Comparison of ENCODE assay signal across 8 mouse cellular contexts in genomic region chr5:137656977-137657376, GRCm38 (mm10). TPM values are rescaled to one million over a fixed set of nuclear protein-coding genes. Genes with fewer than 3 reads are reported as not detected.
A peak's percentile ranks its signal among the peaks of the same experiment; 100 is the strongest.
DNase-seq lines count a peak whose midpoint lies in the region; ATAC-seq and TF ChIP-seq lines count a peak whose summit lies in the region.

No protein-coding gene starts in this region.

- no peak overlapping the region for H3K4me3 ChIP-seq in cortical plate, adult 2 months (ENCODE audit: insufficient read depth, low read length)
- H3K4me3 ChIP-seq in kidney, adult 2 months (ENCODE audit: insufficient read depth, low read depth, low read length) = no peak overlapping the region
- H3K4me3 ChIP-seq in limb, embryonic 12.5 days (replicated peaks) = no peak overlapping the region
- H3K4me3 ChIP-seq in midbrain, embryonic 14.5 days (replicated peaks; ENCODE audit: low read depth, low read length) = no peak overlapping the region
- no peak overlapping the region for H3K4me3 ChIP-seq in stomach, embryonic 15.5 days (replicated peaks)

- no peak overlapping the region for H3K4me2 ChIP-seq in limb, embryonic 12.5 days
- no peak overlapping the region for H3K4me2 ChIP-seq in midbrain, embryonic 14.5 days (ENCODE audit: low read length)
- no peak overlapping the region for H3K4me2 ChIP-seq in stomach, embryonic 15.5 days

- H3K9ac ChIP-seq in limb, embryonic 12.5 days (replicated peaks) = no peak overlapping the region
- no peak overlapping the region for H3K9ac ChIP-seq in midbrain, embryonic 14.5 days (replicated peaks; ENCODE audit: low read length)
- H3K9ac ChIP-seq in stomach, embryonic 15.5 days = no peak overlapping the region

- H3K4me1 ChIP-seq in cortical plate, adult 2 months (ENCODE audit: control insufficient read depth, insufficient read depth, low read length) = no peaks in the 10 kb centered on the region
- H3K4me1 ChIP-seq in kidney, adult 2 months (ENCODE audit: control insufficient read depth, insufficient read depth, low read length) = peaks cover 6% of the 10 kb centered on the region
- H3K4me1 ChIP-seq in limb, embryonic 12.5 days (replicated peaks) = no peaks in the 10 kb centered on the region
- no peaks in the 10 kb centered on the region for H3K4me1 ChIP-seq in midbrain, embryonic 14.5 days (ENCODE audit: control insufficient read depth, insufficient read depth, low read length)
- H3K4me1 ChIP-seq in stomach, embryonic 15.5 days = 0 out of 2 replicates have a peak, but pooled peaks cover 6% of the 10 kb centered on the region

- ATAC-seq in limb, embryonic 12.5 days (ENCODE audit: insufficient number of reproducible peaks, insufficient read depth, low FRiP score, low TSS enrichment, low read depth) = no peak
- no peak for ATAC-seq in midbrain, embryonic 14.5 days (ENCODE audit: low FRiP score, low TSS enrichment)
- peak; percentile 49; the same call in 1 of the 2 replicates for ATAC-seq in stomach, embryonic 15.5 days (ENCODE audit: insufficient read depth, low FRiP score, low read depth)

- H3K36me3 ChIP-seq in kidney, adult 2 months (ENCODE audit: control insufficient read depth, insufficient read depth, low read length) = no peaks in the 10 kb centered on the region; the same call in 1 of the 2 replicates
- peaks cover 63% of the 10 kb centered on the region for H3K36me3 ChIP-seq in limb, embryonic 12.5 days
- peaks cover 41% of the 10 kb centered on the region for H3K36me3 ChIP-seq in midbrain, embryonic 14.5 days (ENCODE audit: control insufficient read depth, insufficient read depth, low read length)
- peaks cover 17% of the 10 kb centered on the region for H3K36me3 ChIP-seq in stomach, embryonic 15.5 days

- TF ChIP-seq CTCF in cortical plate, adult 2 months (IDR thresholded peaks at IDR 0.05; ENCODE audit: extremely low read depth, insufficient read depth, low read length) = peak; percentile 90
- peak; percentile 86 for TF ChIP-seq CTCF in kidney, adult 2 months (conservative IDR thresholded peaks at IDR 0.05; ENCODE audit: insufficient read depth, insufficient read length, low read depth, low read length)

- no peaks in the 10 kb centered on the region for H3K9me3 ChIP-seq in limb, embryonic 12.5 days
- H3K9me3 ChIP-seq in midbrain, embryonic 14.5 days (ENCODE audit: control insufficient read depth, low read length) = no peaks in the 10 kb centered on the region
- H3K9me3 ChIP-seq in stomach, embryonic 15.5 days = no peaks in the 10 kb centered on the region

- peak; percentile 96 for DNase-seq in 3T3-L1 (ENCODE audit: low read depth, low spot score)
- DNase-seq in ZHBTc4 (ENCODE audit: low read depth, low spot score) = peak; percentile 74
- DNase-seq in gastrocnemius, postnatal 14 days = peak; percentile 72
- DNase-seq in kidney, adult 2 months = peak; percentile 92
- peak; percentile 93 for DNase-seq in midbrain, embryonic 14.5 days

- intact Hi-C loops in gastrocnemius, postnatal 14 days (cut with DNase I; ENCODE audit: low total_unique reads) = loop anchor here (2.0 kb wide), 1 partner anchor 102 kb away; no protein-coding TSS in a partner anchor

- no peak for TF ChIP-seq POLR2A in cortical plate, adult 2 months (IDR thresholded peaks at IDR 0.05; ENCODE audit: extremely low read depth, insufficient read depth, low read length)
- TF ChIP-seq POLR2A in kidney, adult 2 months (IDR thresholded peaks at IDR 0.05; ENCODE audit: low read depth, low read length) = no peak

- H3K27me3 ChIP-seq in kidney, adult 2 months (replicated peaks; ENCODE audit: control insufficient read depth, insufficient read depth, low read length) = no peaks in the 10 kb centered on the region
- H3K27me3 ChIP-seq in limb, embryonic 12.5 days = no peaks in the 10 kb centered on the region
- H3K27me3 ChIP-seq in midbrain, embryonic 14.5 days (ENCODE audit: control insufficient read depth, insufficient read depth, low read length) = no peaks in the 10 kb centered on the region
- no peaks in the 10 kb centered on the region for H3K27me3 ChIP-seq in stomach, embryonic 15.5 days (replicated peaks)

- WGBS in kidney, adult 2 months = 13% methylated on average over 6 of the region's 6 CpGs
- 34% methylated on average over 6 of the region's 6 CpGs for WGBS in limb, embryonic 12.5 days
- 35% methylated on average over 6 of the region's 6 CpGs for WGBS in midbrain, embryonic 14.5 days
- 22% methylated on average over 6 of the region's 6 CpGs for WGBS in stomach, embryonic 15.5 days

- H3K27ac ChIP-seq in cortical plate, adult 2 months (ENCODE audit: insufficient read depth, low read length) = no peak overlapping the region
- H3K27ac ChIP-seq in kidney, adult 2 months (ENCODE audit: insufficient read depth, low read depth, low read length) = peak overlapping the region; percentile 39
- 0 out of 2 replicates have a peak overlapping the region, but pooled peaks have one; percentile 45 for H3K27ac ChIP-seq in limb, embryonic 12.5 days
- H3K27ac ChIP-seq in midbrain, embryonic 14.5 days (replicated peaks; ENCODE audit: low read depth, low read length) = no peak overlapping the region
- H3K27ac ChIP-seq in stomach, embryonic 15.5 days = peak overlapping the region; percentile 31; the same call in 1 of the 2 replicates

RNA-seq across cellular contexts. Expression of gene Irs3, which starts 11.5 kb away (rescaled TPM):
- 0.09 and 0.25 TPM in 2 replicates for polyA plus RNA-seq in cortical plate, adult 2 months (2012; rRNA removed)
- under 1 TPM; 0.33 to 0.47 TPM for total RNA-seq in gastrocnemius, postnatal 14 days (2021)
- 4.2 and 4.4 TPM in 2 replicates for polyA plus RNA-seq in kidney, adult 2 months (2012; rRNA removed)
- 0.20 and 0.64 TPM in 2 replicates for polyA plus RNA-seq in limb, embryonic 12.5 days (2016; fragmentation: Nextera tagmentation; extraction: Ambion mirVana)
- not detected in 2 replicates for polyA plus RNA-seq in midbrain, embryonic 14.5 days (2014; fragmentation: Nextera tagmentation; extraction: Ambion mirVana)
- polyA plus RNA-seq in stomach, embryonic 15.5 days (2015; fragmentation: Nextera tagmentation; extraction: Ambion mirVana) = 0.06 and 0.09 TPM in 2 replicates

RNA-seq across cellular contexts. Expression of gene Sap25, which starts 15.8 kb away (rescaled TPM):
- polyA plus RNA-seq in cortical plate, adult 2 months (2012; rRNA removed) = 24.6 and 26.0 TPM in 2 replicates
- total RNA-seq in gastrocnemius, postnatal 14 days (2021) = 1 to 10 TPM; 1.8 to 2.0 TPM
- polyA plus RNA-seq in kidney, adult 2 months (2012; rRNA removed) = 61.1 and 77.6 TPM in 2 replicates
- 8.0 and 9.7 TPM in 2 replicates for polyA plus RNA-seq in limb, embryonic 12.5 days (2016; fragmentation: Nextera tagmentation; extraction: Ambion mirVana)
- 4.1 and 5.6 TPM in 2 replicates for polyA plus RNA-seq in midbrain, embryonic 14.5 days (2014; fragmentation: Nextera tagmentation; extraction: Ambion mirVana)
- 5.8 and 8.9 TPM in 2 replicates for polyA plus RNA-seq in stomach, embryonic 15.5 days (2015; fragmentation: Nextera tagmentation; extraction: Ambion mirVana)

RNA-seq across cellular contexts. Expression of gene Agfg2, which starts 27.5 kb away (rescaled TPM):
- polyA plus RNA-seq in cortical plate, adult 2 months (2012; rRNA removed) = 35.7 and 36.7 TPM in 2 replicates
- total RNA-seq in gastrocnemius, postnatal 14 days (2021) = 1 to 10 TPM; 4.9 to 5.8 TPM
- 36.5 and 48.1 TPM in 2 replicates for polyA plus RNA-seq in kidney, adult 2 months (2012; rRNA removed)
- 22.8 and 23.1 TPM in 2 replicates for polyA plus RNA-seq in limb, embryonic 12.5 days (2016; fragmentation: Nextera tagmentation; extraction: Ambion mirVana)
- polyA plus RNA-seq in midbrain, embryonic 14.5 days (2014; fragmentation: Nextera tagmentation; extraction: Ambion mirVana) = 10.3 and 12.8 TPM in 2 replicates
- polyA plus RNA-seq in stomach, embryonic 15.5 days (2015; fragmentation: Nextera tagmentation; extraction: Ambion mirVana) = 18.1 and 23.1 TPM in 2 replicates

RNA-seq across cellular contexts. Expression of gene Gm20605, which starts 28.0 kb away (rescaled TPM):
- 11.0 and 12.6 TPM in 2 replicates for polyA plus RNA-seq in cortical plate, adult 2 months (2012; rRNA removed)
- 1 to 10 TPM; 3.0 to 3.6 TPM for total RNA-seq in gastrocnemius, postnatal 14 days (2021)
- polyA plus RNA-seq in kidney, adult 2 months (2012; rRNA removed) = 12.2 and 19.8 TPM in 2 replicates
- polyA plus RNA-seq in limb, embryonic 12.5 days (2016; fragmentation: Nextera tagmentation; extraction: Ambion mirVana) = 8.4 and 9.7 TPM in 2 replicates
- 4.4 and 6.0 TPM in 2 replicates for polyA plus RNA-seq in midbrain, embryonic 14.5 days (2014; fragmentation: Nextera tagmentation; extraction: Ambion mirVana)
- polyA plus RNA-seq in stomach, embryonic 15.5 days (2015; fragmentation: Nextera tagmentation; extraction: Ambion mirVana) = 6.6 and 9.4 TPM in 2 replicates

RNA-seq across cellular contexts. Expression of gene Lrch4, which starts 28.1 kb away (rescaled TPM):
- 11.5 and 15.0 TPM in 2 replicates for polyA plus RNA-seq in cortical plate, adult 2 months (2012; rRNA removed)
- 10 to 100 TPM; 14.8 to 15.3 TPM for total RNA-seq in gastrocnemius, postnatal 14 days (2021)
- 39.4 and 45.5 TPM in 2 replicates for polyA plus RNA-seq in kidney, adult 2 months (2012; rRNA removed)
- 36.0 and 37.6 TPM in 2 replicates for polyA plus RNA-seq in limb, embryonic 12.5 days (2016; fragmentation: Nextera tagmentation; extraction: Ambion mirVana)
- polyA plus RNA-seq in midbrain, embryonic 14.5 days (2014; fragmentation: Nextera tagmentation; extraction: Ambion mirVana) = 18.1 and 21.9 TPM in 2 replicates
- polyA plus RNA-seq in stomach, embryonic 15.5 days (2015; fragmentation: Nextera tagmentation; extraction: Ambion mirVana) = 36.0 and 38.5 TPM in 2 replicates

Comparison
In these comparisons a context has a peak if more than half of its experiments do, and no peak if none do; other contexts are left out.
1. H3K27ac ChIP-seq: peak in kidney, adult 2 months (single experiment), limb, embryonic 12.5 days (single experiment) and stomach, embryonic 15.5 days (single experiment); none in cortical plate, adult 2 months (single experiment) and midbrain, embryonic 14.5 days (single experiment).
2. Peak in every context shown above with its lines, with median percentiles within 50 percentile points of each other: DNase-seq.